Mouse (Mus musculus) limb, embryonic 12.5 days (tissue): ENCODE measurements around the gene Gm10643. TPM values are rescaled to one million over a fixed set of nuclear protein-coding genes. Genes with fewer than 3 reads are reported as not detected.
A peak's percentile ranks its signal among the peaks of the same experiment; 100 is the strongest.

ENCODE experiments used
- ATAC-seq: fragments of 200-750 bp; cut with Nextera tagmentation; 2 replicates; pipeline ENCODE4 v1.8.0; 2017; ENCODE audit warnings: low read depth, moderate TSS enrichment; ENCODE audit not compliant: insufficient number of reproducible peaks, insufficient read depth, low FRiP score, low TSS enrichment
- H3K27ac ChIP-seq: fragments of 300-500 bp; sonication (generic); 2 replicates; pipeline ENCODE4 v1.5.1; 2016; ENCODE audit warnings: mild to moderate bottlenecking, moderate library complexity
- H3K27me3 ChIP-seq: fragments of 300-500 bp; sonication (generic); 2 replicates; pipeline ENCODE4 v1.6.1; 2016; ENCODE audit warnings: mild to moderate bottlenecking, moderate library complexity
- H3K36me3 ChIP-seq: fragments of 300-500 bp; sonication (generic); 2 replicates; pipeline ENCODE4 v1.6.1; 2016; ENCODE audit warnings: mild to moderate bottlenecking, moderate library complexity
- H3K4me1 ChIP-seq: fragments of 300-500 bp; sonication (generic); replicated peaks from 2 replicates; pipeline ENCODE4 v1.6.1; 2016
- H3K4me2 ChIP-seq: fragments of 300-500 bp; sonication (generic); 2 replicates; pipeline ENCODE4 v1.6.1; 2016; ENCODE audit warnings: mild to moderate bottlenecking, moderate library complexity
- H3K4me3 ChIP-seq: fragments of 300-500 bp; sonication (generic); replicated peaks from 2 replicates; pipeline ENCODE4 v1.5.1; 2016; ENCODE audit warnings: mild to moderate bottlenecking
- H3K9ac ChIP-seq: fragments of 300-500 bp; sonication (generic); replicated peaks from 2 replicates; pipeline ENCODE4 v1.6.1; 2016; ENCODE audit warnings: mild to moderate bottlenecking, moderate library complexity
- H3K9me3 ChIP-seq: fragments of 300-500 bp; sonication (generic); 2 replicates; pipeline ENCODE4 v1.6.1; 2016; ENCODE audit warnings: mild to moderate bottlenecking, moderate library complexity
- WGBS: fragments of 180-500 bp; shearing (Covaris S2); methylation state at CpG from one replicate; pipeline ENCODE4 v1.1.7; 2016; 5-methylcytosine and 5-hydroxymethylcytosine counted together
- polyA plus RNA-seq: library from polyadenylated mRNA; unstranded; fragments of >200 nt; fragmentation: Nextera tagmentation; extraction: Ambion mirVana; gene quantifications from 2 replicates; pipeline ENCODE4 v1.2.1, GENCODE M21; 2016

The Gm10643 gene
- polyA plus RNA-seq, 1 experiment from 2014 or later = 1.5 TPM

- no peak overlapping the region for H3K4me2 ChIP-seq
- H3K27me3 ChIP-seq = no peaks in the 10 kb centered on the region
- peaks cover 97% of the 10 kb centered on the region for H3K36me3 ChIP-seq
- 71% methylated on average over 9 of the region's 9 CpGs for WGBS
- no peak overlapping the region for H3K27ac ChIP-seq
- H3K9me3 ChIP-seq = no peaks in the 10 kb centered on the region
- no peak overlapping the region for H3K9ac ChIP-seq
- no peak for ATAC-seq
- H3K4me1 ChIP-seq = peaks cover 6% of the 10 kb centered on the region
- no peak overlapping the region for H3K4me3 ChIP-seq
Measured at GRCm38 (mm10) chr8:84089277-84089676, 24.3 kb upstream of the Gm10643 start.

GRCm38 (mm10) chr8:84087821-84088220 lies 22.9 kb upstream of the Gm10643 start:
- Histone ChIP-seq H3K9me3 (no peaks in the 10 kb centered on the region), H3K9ac (no peak overlapping the region), H3K4me3 (no peak overlapping the region), H3K27ac (no peak overlapping the region), H3K4me1 (peaks cover 11% of the 10 kb centered on the region), H3K27me3 (peaks cover 3% of the 10 kb centered on the region; the same call in 1 of the 2 replicates), H3K4me2 (no peak overlapping the region), H3K36me3 (peaks cover 97% of the 10 kb centered on the region)
- no peak for ATAC-seq
- WGBS = 92% methylated on average over 14 of the region's 14 CpGs

GRCm38 (mm10) chr8:84087156-84087555 lies 22.2 kb upstream of the Gm10643 start:
- Histone ChIP-seq H3K9me3 (no peaks in the 10 kb centered on the region), H3K4me1 (peaks cover 11% of the 10 kb centered on the region), H3K36me3 (peaks cover 97% of the 10 kb centered on the region), H3K27me3 (peaks cover 3% of the 10 kb centered on the region; the same call in 1 of the 2 replicates), H3K9ac (no peak overlapping the region), H3K4me3 (no peak overlapping the region), H3K4me2 (no peak overlapping the region), H3K27ac (no peak overlapping the region)
- ATAC-seq = no peak
- 90% methylated on average over 7 of the region's 7 CpGs for WGBS

GRCm38 (mm10) chr8:84084341-84085115 lies 19.6 kb upstream of the Gm10643 start:
- H3K27ac ChIP-seq = no peak overlapping the region
- H3K4me2 ChIP-seq = peak overlapping the region; percentile 26; the same call in 1 of the 2 replicates
- H3K27me3 ChIP-seq = peaks cover 3% of the 10 kb centered on the region; the same call in 1 of the 2 replicates
- ATAC-seq = no peak
- H3K36me3 ChIP-seq = peaks cover 98% of the 10 kb centered on the region
- H3K9ac ChIP-seq = 0 out of 2 replicates have a peak overlapping the region, but pooled peaks have one; percentile 44
- no peaks in the 10 kb centered on the region for H3K9me3 ChIP-seq
- 40% methylated on average over 42 of the region's 42 CpGs for WGBS
- peaks cover 11% of the 10 kb centered on the region for H3K4me1 ChIP-seq
- H3K4me3 ChIP-seq = no peak overlapping the region

- H3K4me1 ChIP-seq = peaks cover 11% of the 10 kb centered on the region
- H3K36me3 ChIP-seq = peaks cover 95% of the 10 kb centered on the region
- ATAC-seq = no peak
- H3K4me2 ChIP-seq = no peak overlapping the region
- H3K9ac ChIP-seq = no peak overlapping the region
- H3K9me3 ChIP-seq = no peaks in the 10 kb centered on the region
- peaks cover 3% of the 10 kb centered on the region; the same call in 1 of the 2 replicates for H3K27me3 ChIP-seq
- 27% methylated on average over 8 of the region's 8 CpGs for WGBS
- H3K4me3 ChIP-seq = no peak overlapping the region
- no peak overlapping the region for H3K27ac ChIP-seq
Measured at GRCm38 (mm10) chr8:84083829-84084241, 18.9 kb upstream of the Gm10643 start.

GRCm38 (mm10) chr8:84079206-84079605 lies 14.3 kb upstream of the Gm10643 start:
- Histone ChIP-seq H3K4me2 (no peak overlapping the region), H3K9me3 (no peaks in the 10 kb centered on the region), H3K4me1 (peaks cover 4% of the 10 kb centered on the region), H3K27ac (no peak overlapping the region), H3K4me3 (no peak overlapping the region), H3K27me3 (peaks cover 3% of the 10 kb centered on the region; the same call in 1 of the 2 replicates), H3K9ac (no peak overlapping the region), H3K36me3 (peaks cover 81% of the 10 kb centered on the region)
- 88% methylated on average over 5 of the region's 5 CpGs for WGBS
- no peak for ATAC-seq

GRCm38 (mm10) chr8:84076849-84077248 lies 11.9 kb upstream of the Gm10643 start:
- peaks cover 60% of the 10 kb centered on the region for H3K36me3 ChIP-seq
- WGBS = 39% methylated on average over 3 of the region's 3 CpGs
- no peak overlapping the region for H3K27ac ChIP-seq
- no peak for ATAC-seq
- H3K4me1 ChIP-seq = peaks cover 7% of the 10 kb centered on the region
- H3K4me2 ChIP-seq = no peak overlapping the region
- no peak overlapping the region for H3K4me3 ChIP-seq
- H3K27me3 ChIP-seq = no peaks in the 10 kb centered on the region
- H3K9ac ChIP-seq = peak overlapping the region; percentile 19; the same call in 1 of the 2 replicates
- H3K9me3 ChIP-seq = no peaks in the 10 kb centered on the region

GRCm38 (mm10) chr8:84076412-84076811 lies 11.5 kb upstream of the Gm10643 start:
- Histone ChIP-seq H3K27ac (no peak overlapping the region), H3K4me3 (no peak overlapping the region), H3K9me3 (no peaks in the 10 kb centered on the region), H3K36me3 (peaks cover 57% of the 10 kb centered on the region), H3K9ac (peak overlapping the region; percentile 19; the same call in 1 of the 2 replicates), H3K27me3 (no peaks in the 10 kb centered on the region), H3K4me1 (peaks cover 12% of the 10 kb centered on the region), H3K4me2 (no peak overlapping the region; the same call in 1 of the 2 replicates)
- ATAC-seq = no peak
- 95% methylated on average over 1 of the region's 1 CpGs for WGBS

GRCm38 (mm10) chr8:84073230-84073976 lies 8.5 kb upstream of the Gm10643 start:
- H3K4me1 ChIP-seq = peaks cover 25% of the 10 kb centered on the region
- H3K9me3 ChIP-seq = no peaks in the 10 kb centered on the region
- H3K27ac ChIP-seq = no peak overlapping the region
- ATAC-seq = no peak
- WGBS = 73% methylated on average over 10 of the region's 10 CpGs
- H3K4me2 ChIP-seq = no peak overlapping the region
- no peaks in the 10 kb centered on the region for H3K27me3 ChIP-seq
- peaks cover 33% of the 10 kb centered on the region for H3K36me3 ChIP-seq
- no peak overlapping the region for H3K4me3 ChIP-seq
- H3K9ac ChIP-seq = no peak overlapping the region

- WGBS = 89% methylated on average over 10 of the region's 10 CpGs
- peaks cover 33% of the 10 kb centered on the region for H3K36me3 ChIP-seq
Measured at GRCm38 (mm10) chr8:84072321-84072720, 7.4 kb upstream of the Gm10643 start.

GRCm38 (mm10) chr8:84071921-84072320 lies 7.0 kb upstream of the Gm10643 start:
- WGBS = 72% methylated on average over 3 of the region's 3 CpGs
- Histone ChIP-seq H3K4me3 (no peak overlapping the region), H3K4me1 (peaks cover 35% of the 10 kb centered on the region), H3K27me3 (no peaks in the 10 kb centered on the region), H3K9ac (0 out of 2 replicates have a peak overlapping the region, but pooled peaks have one; percentile 14), H3K4me2 (no peak overlapping the region), H3K27ac (no peak overlapping the region), H3K36me3 (peaks cover 29% of the 10 kb centered on the region), H3K9me3 (no peaks in the 10 kb centered on the region)
- no peak for ATAC-seq

More at GRCm38 (mm10) chr8:84072321-84072720, 7.4 kb upstream of the Gm10643 start:
- H3K9me3 ChIP-seq = no peaks in the 10 kb centered on the region
- H3K4me2 ChIP-seq = no peak overlapping the region
- no peak for ATAC-seq
- no peak overlapping the region for H3K9ac ChIP-seq
- H3K27ac ChIP-seq = no peak overlapping the region
- no peak overlapping the region for H3K4me3 ChIP-seq
- H3K4me1 ChIP-seq = peaks cover 35% of the 10 kb centered on the region
- no peaks in the 10 kb centered on the region for H3K27me3 ChIP-seq
